Mouse (Mus musculus) forebrain, embryonic 16.5 days (tissue): ENCODE results near the gene Ncr1. TPM values are rescaled to one million over a fixed set of nuclear protein-coding genes. Genes with fewer than 3 reads are reported as not detected.

Source experiments
- microRNA-seq: library from miRNA; unstranded; fragments of <30 nt; microRNA quantifications from one replicate; pipeline ENCODE4, GENCODE M21; 2017
- polyA plus RNA-seq: library from polyadenylated mRNA; unstranded; fragments of >200 nt; fragmentation: Nextera tagmentation; extraction: Ambion mirVana; gene quantifications from 2 replicates; pipeline ENCODE4 v1.2.1, GENCODE M21; 2015

The Ncr1 gene
- polyA plus RNA-seq, 1 experiment from 2014 or later, result not detected

Small RNA genes lying within 50 kb of the gene (microRNA-seq; reads per million reads assigned to microRNA genes)
- gene Gm24752 (not detected), gene Gm25349 (not detected)

Other genes starting within 250 kb of the Ncr1 start
- 97.4 and 115 TPM in 2 replicates for gene Ttyh1, start 218.3 kb upstream of the Ncr1 start, polyA plus RNA-seq
- 68.6 and 95.7 TPM in 2 replicates for gene Leng8, start 200.7 kb upstream of the Ncr1 start, polyA plus RNA-seq
- gene Leng9, start 187.3 kb upstream of the Ncr1 start, polyA plus RNA-seq, result 5.4 and 6.4 TPM in 2 replicates
- gene Cdc42ep5, start 172.9 kb upstream of the Ncr1 start, polyA plus RNA-seq, result 3.4 and 3.8 TPM in 2 replicates
- gene Lilra5, start 100.0 kb upstream of the Ncr1 start, polyA plus RNA-seq, result 0.11 TPM in 1 of 2 replicates, not detected in the other
- 0.08 TPM in 1 of 2 replicates, not detected in the other for gene Gp6, start 60.0 kb downstream of the Ncr1 start, polyA plus RNA-seq
- gene Rdh13, start 107.9 kb downstream of the Ncr1 start, polyA plus RNA-seq, result 37.6 and 43.6 TPM in 2 replicates
- gene Eps8l1, start 123.0 kb downstream of the Ncr1 start, polyA plus RNA-seq, result 10.1 and 10.9 TPM in 2 replicates
- 40.6 and 50.0 TPM in 2 replicates for gene Ppp1r12c, start 164.0 kb downstream of the Ncr1 start, polyA plus RNA-seq
- gene Tnnt1, start 178.7 kb downstream of the Ncr1 start, polyA plus RNA-seq, result 2.1 and 2.6 TPM in 2 replicates
- 1.2 and 1.7 TPM in 2 replicates for gene Tnni3, start 186.5 kb downstream of the Ncr1 start, polyA plus RNA-seq
- gene Dnaaf3, start 194.7 kb downstream of the Ncr1 start, polyA plus RNA-seq, result 1.4 and 1.6 TPM in 2 replicates
- 176 and 222 TPM in 2 replicates for gene Syt5, start 209.8 kb downstream of the Ncr1 start, polyA plus RNA-seq